Mouse (Mus musculus): Measurements from ENCODE around the gene S100a5. TPM values are rescaled to one million over a fixed set of nuclear protein-coding genes. Genes with fewer than 3 reads are reported as not detected.

Gene S100a5
- polyA plus RNA-seq, 1 experiment from 2014 or later = not detected

DNA sequence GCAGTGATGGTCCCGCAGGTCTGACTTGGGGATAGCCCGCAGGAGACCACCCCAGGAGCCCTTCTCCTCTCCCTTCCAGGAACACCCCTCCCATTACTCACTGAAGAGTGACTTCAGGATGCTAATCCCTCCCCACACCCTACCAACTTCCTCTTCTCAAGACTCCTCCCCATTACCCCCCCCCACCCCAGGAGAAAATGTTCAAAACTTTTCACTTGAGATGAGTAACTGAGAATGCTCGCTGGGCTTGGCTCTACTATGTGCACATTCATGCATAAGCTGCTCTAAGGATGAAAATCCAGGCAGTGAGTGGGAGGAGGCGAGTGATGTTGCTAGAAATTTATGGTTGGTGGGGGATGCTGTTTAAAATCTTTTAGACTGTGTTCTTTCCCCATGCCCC is 3.7 kb downstream of the S100a5 start:
- no peak for ATAC-seq (ENCODE audit: insufficient read depth)
- no peaks in the 10 kb centered on the region for H3K9me3 ChIP-seq (replicated peaks)
- WGBS (ENCODE audit: insufficient replicate concordance) = 16% methylated on average over 4 of the region's 4 CpGs
- peaks cover 5% of the 10 kb centered on the region; the same call in 1 of the 2 replicates for H3K4me1 ChIP-seq (replicated peaks)
- no peak overlapping the region for H3K27ac ChIP-seq (replicated peaks)
- no peak overlapping the region for H3K4me3 ChIP-seq (replicated peaks)
- peaks cover 6% of the 10 kb centered on the region; the same call in 1 of the 2 replicates for H3K27me3 ChIP-seq
- no peak overlapping the region for H3K4me2 ChIP-seq
- H3K9ac ChIP-seq = no peak overlapping the region
- H3K36me3 ChIP-seq (replicated peaks) = no peaks in the 10 kb centered on the region

DNA sequence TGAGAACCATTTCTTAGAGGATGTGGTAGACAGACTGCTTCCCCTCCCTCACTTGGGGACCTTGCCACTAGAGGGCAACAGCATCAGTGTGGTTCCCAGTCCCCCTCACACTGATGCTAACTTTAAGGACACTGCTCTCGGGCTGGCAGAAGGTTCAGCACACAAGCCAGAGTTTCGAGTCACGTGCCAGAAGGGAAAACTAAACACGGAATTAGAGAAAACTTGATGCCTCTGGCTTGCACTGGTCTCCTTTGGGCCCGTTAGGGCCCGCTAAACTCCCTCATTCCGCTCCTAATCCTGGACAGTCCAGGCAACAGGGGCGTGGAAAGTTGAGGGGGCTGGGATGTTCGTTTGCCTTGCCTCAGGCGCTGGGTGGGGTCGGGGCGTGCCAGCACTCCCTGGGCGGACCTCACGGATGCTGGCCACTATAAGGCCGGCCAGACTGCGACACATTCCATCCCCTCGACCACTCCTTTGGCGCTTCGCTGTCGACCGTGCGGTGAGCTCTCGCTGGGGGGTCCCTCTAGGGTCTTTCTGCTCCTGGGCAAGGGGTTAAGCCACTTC is 4.5 kb downstream of the S100a5 start, which contains the start of gene S100a6:
Gene S100a6 (plus strand): TSS at position 155 of the 564 bp plus-strand sequence.
- Histone ChIP-seq H3K4me1 (replicated peaks) (peaks cover 5% of the 10 kb centered on the region; the same call in 1 of the 2 replicates), H3K4me3 (replicated peaks) (peak within 1 kb of the TSS; percentile 23), H3K27me3 (peaks cover 3% of the 10 kb centered on the region; the same call in 1 of the 2 replicates), H3K4me2 (peak within 1 kb of the TSS; percentile 56), H3K9me3 (replicated peaks) (no peaks in the 10 kb centered on the region), H3K27ac (replicated peaks) (no peak within 1 kb of the TSS), H3K9ac (no peak within 1 kb of the TSS), H3K36me3 (replicated peaks) (no peaks in the 10 kb centered on the region)
- 0 out of 2 replicates have a peak, but pooled peaks have one; percentile 37 for ATAC-seq (ENCODE audit: insufficient read depth)
- 3% methylated on average over 23 of the region's 23 CpGs for WGBS (ENCODE audit: insufficient replicate concordance)

DNA sequence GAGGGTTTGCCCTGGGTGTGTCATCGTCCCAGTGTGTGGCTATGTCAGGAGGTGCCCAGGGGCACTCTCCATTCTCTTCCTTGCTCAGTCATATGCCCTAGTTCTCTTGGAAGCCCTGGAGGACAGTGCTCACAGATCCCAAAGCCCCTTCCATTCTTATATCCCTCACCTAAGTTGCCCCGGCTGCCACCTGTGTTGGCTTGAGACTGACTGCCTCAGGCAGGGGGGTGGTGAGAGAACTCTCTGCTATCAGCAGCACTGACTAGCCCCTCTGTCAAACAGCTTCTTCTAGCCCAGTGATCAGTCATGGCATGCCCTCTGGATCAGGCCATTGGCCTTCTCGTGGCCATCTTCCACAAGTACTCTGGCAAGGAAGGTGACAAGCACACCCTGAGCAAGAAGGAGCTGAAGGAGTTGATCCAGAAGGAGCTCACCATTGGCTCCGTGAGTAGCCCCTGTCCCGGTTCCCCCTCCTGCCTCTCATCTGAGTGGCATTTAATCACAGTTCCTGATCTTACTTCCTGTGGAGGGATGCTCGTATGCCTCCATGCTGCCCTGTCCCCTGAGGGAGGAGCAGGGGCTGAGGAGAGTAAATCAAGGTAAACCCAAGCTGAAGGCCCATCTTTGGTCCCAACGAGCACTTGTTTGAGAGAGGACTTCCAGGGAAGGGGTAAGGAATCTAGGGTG is 5.3 kb downstream of the S100a5 start:
- no peak overlapping the region for H3K9ac ChIP-seq
- H3K36me3 ChIP-seq (replicated peaks) = no peaks in the 10 kb centered on the region
- peaks cover 3% of the 10 kb centered on the region; the same call in 1 of the 2 replicates for H3K27me3 ChIP-seq
- H3K4me1 ChIP-seq (replicated peaks) = peaks cover 5% of the 10 kb centered on the region; the same call in 1 of the 2 replicates
- WGBS (ENCODE audit: insufficient replicate concordance) = 17% methylated on average over 7 of the region's 7 CpGs
- H3K4me2 ChIP-seq = peak overlapping the region; percentile 10; the same call in 1 of the 2 replicates
- ATAC-seq (ENCODE audit: insufficient read depth) = no peak
- no peak overlapping the region for H3K27ac ChIP-seq (replicated peaks)
- H3K9me3 ChIP-seq (replicated peaks) = no peaks in the 10 kb centered on the region
- H3K4me3 ChIP-seq (replicated peaks) = 0 out of 2 replicates have a peak overlapping the region, but pooled peaks have one; percentile 23

DNA sequence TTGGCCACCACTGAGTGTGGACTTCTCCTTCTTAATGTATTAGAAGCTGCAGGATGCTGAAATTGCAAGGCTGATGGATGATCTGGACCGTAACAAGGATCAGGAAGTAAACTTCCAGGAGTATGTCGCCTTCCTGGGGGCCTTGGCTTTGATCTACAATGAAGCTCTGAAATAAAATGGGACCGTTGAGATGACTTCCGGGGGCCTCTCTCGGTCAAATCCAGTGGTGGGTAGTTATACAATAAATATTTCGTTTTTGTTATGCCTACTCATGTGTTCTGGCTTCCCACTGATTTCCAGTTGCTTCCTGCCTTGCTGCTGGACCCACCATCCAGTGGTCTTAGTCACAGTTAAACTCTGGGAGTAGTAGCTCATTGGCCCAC is 5.8 kb downstream of the S100a5 start:
- WGBS (ENCODE audit: insufficient replicate concordance) = 69% methylated on average over 6 of the region's 6 CpGs

DNA sequence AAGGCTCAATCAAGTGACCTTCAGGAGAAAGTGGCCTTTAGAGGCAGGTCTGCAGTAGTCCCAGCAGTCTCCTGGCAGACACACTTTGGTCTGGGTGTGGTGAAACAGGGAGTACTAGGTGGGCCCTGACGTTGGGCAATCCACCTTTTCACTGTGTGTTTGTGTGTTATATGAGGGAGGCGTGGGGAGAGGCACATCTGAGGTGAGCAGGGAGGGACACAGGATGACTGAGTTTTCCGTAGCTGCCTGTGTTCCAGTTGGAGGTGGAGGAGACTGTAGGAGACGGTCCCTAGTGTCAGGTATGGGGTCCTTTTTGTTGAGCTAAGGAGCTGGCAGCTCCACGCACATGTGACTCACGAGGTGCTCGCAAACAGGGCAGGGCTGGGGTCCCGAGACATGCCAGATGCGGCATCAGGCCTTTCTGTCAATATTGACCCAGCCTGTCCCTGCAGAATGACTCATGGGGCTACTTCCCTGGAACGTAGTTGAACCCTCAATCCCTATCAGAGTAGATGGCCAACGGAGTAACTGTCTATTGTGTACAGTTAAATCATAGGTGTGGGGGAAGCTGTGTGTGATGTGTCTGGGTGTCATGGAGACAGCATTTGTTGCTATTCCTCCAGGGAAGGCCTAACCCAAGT is 6.4 kb downstream of the S100a5 start:
- Histone ChIP-seq H3K4me1 (replicated peaks) (peaks cover 5% of the 10 kb centered on the region; the same call in 1 of the 2 replicates), H3K36me3 (replicated peaks) (no peaks in the 10 kb centered on the region), H3K4me3 (replicated peaks) (no peak overlapping the region), H3K9me3 (replicated peaks) (no peaks in the 10 kb centered on the region), H3K27ac (replicated peaks) (no peak overlapping the region), H3K27me3 (peaks cover 3% of the 10 kb centered on the region; the same call in 1 of the 2 replicates), H3K4me2 (no peak overlapping the region), H3K9ac (no peak overlapping the region)
- 57% methylated on average over 11 of the region's 11 CpGs for WGBS (ENCODE audit: insufficient replicate concordance)
- ATAC-seq (ENCODE audit: insufficient read depth) = no peak

More for the DNA sequence above, 5.8 kb downstream of the S100a5 start:
- Histone ChIP-seq H3K27me3 (peaks cover 3% of the 10 kb centered on the region; the same call in 1 of the 2 replicates), H3K4me3 (replicated peaks) (no peak overlapping the region), H3K27ac (replicated peaks) (no peak overlapping the region), H3K9me3 (replicated peaks) (no peaks in the 10 kb centered on the region), H3K4me2 (peak overlapping the region; percentile 10; the same call in 1 of the 2 replicates), H3K36me3 (replicated peaks) (no peaks in the 10 kb centered on the region), H3K4me1 (replicated peaks) (peaks cover 5% of the 10 kb centered on the region; the same call in 1 of the 2 replicates), H3K9ac (no peak overlapping the region)
- ATAC-seq (ENCODE audit: insufficient read depth) = no peak

DNA sequence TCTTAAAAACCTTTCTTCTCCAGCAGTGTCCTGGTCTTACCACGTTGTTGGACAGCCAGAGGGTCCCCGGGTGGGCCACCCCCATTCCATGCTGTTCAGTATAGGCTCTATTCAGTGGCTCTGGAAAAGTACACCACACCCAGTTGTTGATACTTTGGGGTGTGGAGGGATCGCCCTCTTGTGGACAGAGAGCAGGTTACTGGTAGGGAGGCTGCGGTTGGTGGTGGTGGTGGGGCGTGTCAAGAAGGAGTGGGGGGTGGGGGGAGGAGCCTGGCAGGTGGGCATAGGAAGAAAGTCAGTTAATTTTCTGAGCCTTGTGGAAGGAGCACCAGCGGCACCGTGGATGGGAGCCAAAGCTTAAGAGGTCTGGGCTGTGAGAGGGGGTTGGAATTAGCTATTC is 7.1 kb downstream of the S100a5 start:
- H3K27ac ChIP-seq (replicated peaks) = no peak overlapping the region
- H3K27me3 ChIP-seq = peaks cover 3% of the 10 kb centered on the region; the same call in 1 of the 2 replicates
- peaks cover 5% of the 10 kb centered on the region; the same call in 1 of the 2 replicates for H3K4me1 ChIP-seq (replicated peaks)
- 4% methylated on average over 7 of the region's 7 CpGs for WGBS (ENCODE audit: insufficient replicate concordance)
- H3K9me3 ChIP-seq (replicated peaks) = no peaks in the 10 kb centered on the region
- no peaks in the 10 kb centered on the region for H3K36me3 ChIP-seq (replicated peaks)
- H3K4me3 ChIP-seq (replicated peaks) = no peak overlapping the region
- no peak overlapping the region for H3K9ac ChIP-seq
- no peak for ATAC-seq (ENCODE audit: insufficient read depth)
- H3K4me2 ChIP-seq = no peak overlapping the region

DNA sequence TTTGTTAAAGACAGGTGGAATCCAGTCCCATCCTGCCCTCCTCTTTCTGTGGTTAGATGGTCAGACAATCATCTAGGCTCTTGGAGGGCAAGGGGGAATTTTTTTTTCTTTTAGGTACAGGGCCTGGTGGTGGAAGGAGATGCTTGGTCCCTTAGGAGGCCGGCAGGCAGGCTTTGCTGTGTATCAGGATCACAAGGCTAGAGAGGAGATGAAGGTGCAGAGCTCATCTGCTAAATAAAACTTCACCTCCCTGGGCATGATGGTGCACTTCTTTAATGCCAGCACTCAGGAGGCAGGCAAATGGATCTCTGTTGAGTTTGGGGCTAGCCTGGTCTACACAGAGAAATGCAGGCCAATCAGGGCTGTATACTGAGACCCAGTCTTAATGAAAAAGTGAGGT is 7.6 kb downstream of the S100a5 start:
- H3K9me3 ChIP-seq (replicated peaks) = no peaks in the 10 kb centered on the region
- peaks cover 3% of the 10 kb centered on the region; the same call in 1 of the 2 replicates for H3K27me3 ChIP-seq
- no peaks in the 10 kb centered on the region for H3K36me3 ChIP-seq (replicated peaks)
- H3K9ac ChIP-seq = no peak overlapping the region
- WGBS (ENCODE audit: insufficient replicate concordance) = 58% methylated on average over 1 of the region's 1 CpGs
- H3K4me1 ChIP-seq (replicated peaks) = peaks cover 5% of the 10 kb centered on the region; the same call in 1 of the 2 replicates
- no peak overlapping the region for H3K27ac ChIP-seq (replicated peaks)
- no peak overlapping the region for H3K4me2 ChIP-seq
- no peak overlapping the region for H3K4me3 ChIP-seq (replicated peaks)
- no peak for ATAC-seq (ENCODE audit: insufficient read depth)

DNA sequence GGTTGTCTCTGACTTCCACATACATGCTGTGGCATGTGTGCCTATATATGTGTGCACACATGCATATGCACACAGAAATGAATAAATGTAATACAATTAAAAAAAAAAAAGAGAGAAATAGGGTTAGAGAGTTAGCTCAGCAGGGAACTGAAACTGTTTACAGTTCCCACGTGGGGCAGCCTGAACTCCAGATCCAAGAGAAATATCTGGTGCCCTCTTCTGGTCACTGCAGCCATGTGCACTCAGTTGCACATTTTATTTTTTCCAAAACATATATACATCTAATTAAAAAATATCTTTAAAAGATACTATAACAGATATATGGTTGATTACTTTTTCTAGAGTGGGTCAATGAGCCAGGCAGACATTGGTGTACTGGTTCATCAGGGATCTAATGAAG is 9.3 kb downstream of the S100a5 start:
- Histone ChIP-seq H3K4me3 (replicated peaks) (no peak overlapping the region), H3K4me2 (no peak overlapping the region), H3K27ac (replicated peaks) (no peak overlapping the region), H3K36me3 (replicated peaks) (no peaks in the 10 kb centered on the region), H3K27me3 (peaks cover 3% of the 10 kb centered on the region; the same call in 1 of the 2 replicates), H3K9me3 (replicated peaks) (no peaks in the 10 kb centered on the region), H3K9ac (no peak overlapping the region), H3K4me1 (replicated peaks) (peaks cover 5% of the 10 kb centered on the region; the same call in 1 of the 2 replicates)
- 6% methylated on average over 1 of the region's 1 CpGs for WGBS (ENCODE audit: insufficient replicate concordance)
- no peak for ATAC-seq (ENCODE audit: insufficient read depth)

DNA sequence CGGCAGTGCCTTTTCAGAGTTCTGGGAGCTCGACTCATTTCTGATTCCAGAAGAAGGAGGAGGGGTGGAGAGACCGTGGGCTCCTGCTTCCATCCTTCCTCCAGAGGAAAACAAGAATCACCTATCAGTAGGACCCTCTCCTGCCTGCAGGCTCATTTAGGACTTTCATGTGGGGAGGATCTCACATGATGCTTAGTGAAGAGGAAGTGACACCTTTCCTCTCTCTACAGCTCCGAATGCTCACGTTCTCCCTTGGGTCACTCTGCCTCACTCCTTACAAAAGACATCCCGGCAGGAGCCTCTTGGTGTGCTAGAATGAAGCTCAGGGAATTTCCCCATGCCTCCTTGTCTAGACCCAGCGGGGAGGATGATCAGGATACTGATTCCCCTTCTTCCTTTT is 13.2 kb downstream of the S100a5 start:
- H3K4me2 ChIP-seq = no peak overlapping the region
- no peak overlapping the region for H3K4me3 ChIP-seq (replicated peaks)
- no peaks in the 10 kb centered on the region for H3K9me3 ChIP-seq (replicated peaks)
- no peak for ATAC-seq (ENCODE audit: insufficient read depth)
- H3K27me3 ChIP-seq = no peaks in the 10 kb centered on the region
- H3K9ac ChIP-seq = no peak overlapping the region
- no peak overlapping the region for H3K27ac ChIP-seq (replicated peaks)
- no peaks in the 10 kb centered on the region for H3K4me1 ChIP-seq (replicated peaks)
- WGBS (ENCODE audit: insufficient replicate concordance) = 35% methylated on average over 7 of the region's 7 CpGs
- no peaks in the 10 kb centered on the region for H3K36me3 ChIP-seq (replicated peaks)

DNA sequence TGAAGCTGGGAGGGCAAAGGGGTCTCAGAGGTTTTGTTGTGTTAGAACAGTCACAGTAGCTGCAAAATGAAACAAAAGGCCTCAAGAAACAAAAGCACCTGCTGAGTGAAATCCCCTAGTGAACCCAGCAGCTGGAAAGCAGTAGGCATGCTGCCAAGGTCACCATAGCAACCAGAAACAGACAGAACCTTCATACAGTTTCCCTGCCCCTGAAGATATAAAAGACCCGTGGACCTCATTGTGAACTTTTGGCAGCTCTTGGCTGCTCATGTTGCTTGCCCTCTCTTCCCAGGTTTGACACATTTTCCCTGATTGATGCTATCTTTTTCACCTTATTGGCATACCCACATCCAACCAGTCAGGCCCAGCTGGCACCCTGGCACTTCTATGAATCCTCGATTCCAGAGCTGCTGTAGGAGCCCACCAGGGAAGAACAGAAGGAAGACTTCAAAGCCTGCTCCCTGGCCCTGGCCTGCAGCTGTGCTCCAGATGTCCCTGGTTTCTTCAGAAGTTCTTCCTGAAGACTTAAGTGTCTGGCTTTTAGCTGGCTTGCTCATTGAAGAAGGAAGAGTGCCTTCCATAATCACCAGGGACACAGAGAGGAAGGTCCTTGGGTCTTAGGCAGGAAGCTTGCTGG is 15.2 kb downstream of the S100a5 start:
- H3K36me3 ChIP-seq (replicated peaks) = no peaks in the 10 kb centered on the region
- WGBS (ENCODE audit: insufficient replicate concordance) = 47% methylated on average over 2 of the region's 2 CpGs
- no peak overlapping the region for H3K4me3 ChIP-seq (replicated peaks)
- H3K4me2 ChIP-seq = no peak overlapping the region
- H3K27ac ChIP-seq (replicated peaks) = no peak overlapping the region
- H3K4me1 ChIP-seq (replicated peaks) = peaks cover 3% of the 10 kb centered on the region; the same call in 1 of the 2 replicates
- H3K9ac ChIP-seq = no peak overlapping the region
- no peak for ATAC-seq (ENCODE audit: insufficient read depth)
- H3K9me3 ChIP-seq (replicated peaks) = no peaks in the 10 kb centered on the region
- no peaks in the 10 kb centered on the region for H3K27me3 ChIP-seq
